Mouse (Mus musculus) thymus, adult 2 months (tissue): ENCODE data around the gene Nrap.

Experiments
- CTCF ChIP-seq: fragments of 200-500 bp; IDR thresholded peaks from 2 replicates; pipeline ENCODE4 v1.5.1; 2012; ENCODE audit warnings: mild to moderate bottlenecking, control low read depth, low read length, moderate library complexity, borderline replicate concordance; ENCODE audit not compliant: control insufficient read depth, poor library complexity, insufficient read depth; ENCODE audit errors: extremely low read depth
- POLR2A ChIP-seq: fragments of 200-500 bp; IDR thresholded peaks from 2 replicates; pipeline ENCODE4 v1.6.1; 2012; ENCODE audit warnings: mild to moderate bottlenecking, low read length, control low read depth, moderate library complexity; ENCODE audit not compliant: control insufficient read depth, poor library complexity, insufficient read depth; ENCODE audit errors: extremely low read depth

- TF ChIP-seq CTCF (no peak), POLR2A (no peak)
Observed at GRCm38 (mm10) chr19:56319219-56319618, 70.6 kb downstream of the Nrap start.
